Comparison of ENCODE assay signal across 9 mouse cellular contexts in genomic region chr10:21636711-21637081, GRCm38 (mm10). TPM values are rescaled to one million over a fixed set of nuclear protein-coding genes. Genes with fewer than 3 reads are reported as not detected.
DNase-seq lines count a peak whose midpoint lies in the region; ATAC-seq and TF ChIP-seq lines count a peak whose summit lies in the region.
"Had no signal": no experiment of that assay in that cellular context is flagged by ENCODE, and none has a peak within 500 bp of the region (broad histone marks: within the 10 kb centered on the region; RNA-seq: fewer than 3 reads in every experiment).

No protein-coding gene starts in this region.

- H3K4me2 ChIP-seq in CH12.LX (ENCODE audit: insufficient read depth, low read depth, poor library complexity, severe bottlenecking): no peak overlapping the region
- H3K4me2 ChIP-seq in heart, embryonic 13.5 days: no peak overlapping the region

- no peaks in the 10 kb centered on the region for H3K79me2 ChIP-seq in CH12.LX (replicated peaks; ENCODE audit: control insufficient read depth, extremely low read depth, insufficient read depth, poor library complexity, severe bottlenecking)

- TF ChIP-seq EP300 in CH12.LX (IDR thresholded peaks at IDR 0.05; ENCODE audit: low read length): no peak

- dilution Hi-C loops in CH12.LX (cut with MboI; ENCODE audit: extremely low pct_ligation_motif_present, extremely low pct_unique_long_range_greater_than_20kb, low sequenced_read_pairs): no loop called here

- H3K9me3 ChIP-seq in CH12.LX (replicated peaks; ENCODE audit: low read length): no peaks in the 10 kb centered on the region
- H3K9me3 ChIP-seq in heart, embryonic 13.5 days: no peaks in the 10 kb centered on the region

- TF ChIP-seq POLR2A in CH12.LX (IDR thresholded peaks at IDR 0.05; ENCODE audit: low read depth, low read length): no peak

- no peak overlapping the region for H3K27ac ChIP-seq in CH12.LX (ENCODE audit: insufficient read depth, low read depth)
- peak overlapping the region; percentile 34; the same call in 1 of the 2 replicates for H3K27ac ChIP-seq in heart, embryonic 13.5 days (replicated peaks)

- H3K4me3 ChIP-seq in CH12.LX (replicated peaks in 1 of 3; ENCODE audit: low read depth in 2 of 3, low read length in 2 of 3, poor library complexity in 1 of 3): no peak overlapping the region
- no peak overlapping the region for H3K4me3 ChIP-seq in heart, embryonic 13.5 days

- 38% methylated on average over 6 of the region's 6 CpGs for WGBS in heart, embryonic 13.5 days

- H3K36me3 ChIP-seq in CH12.LX (replicated peaks in 1 of 2; ENCODE audit: control insufficient read depth in 1 of 2, insufficient read depth in 1 of 2, low read length in 1 of 2): no peaks in the 10 kb centered on the region
- no peaks in the 10 kb centered on the region for H3K36me3 ChIP-seq in heart, embryonic 13.5 days

- no peak for TF ChIP-seq RAD21 in CH12.LX (IDR thresholded peaks at IDR 0.05; ENCODE audit: low read depth, low read length)

- no peak overlapping the region for H3K9ac ChIP-seq in CH12.LX (ENCODE audit: insufficient read depth, low read depth)
- H3K9ac ChIP-seq in heart, embryonic 13.5 days: no peak overlapping the region

- in situ Hi-C loops in CH12.LX (cut with MboI; ENCODE audit: low pct_ligation_motif_present, low pct_unique_long_range_greater_than_20kb, low sequenced_read_pairs): no loop called here

- no peak; the same call in 1 of the 2 replicates for ATAC-seq in heart, embryonic 13.5 days (ENCODE audit: extremely low read depth, insufficient number of reproducible peaks, low FRiP score, low TSS enrichment)

- no peaks in the 10 kb centered on the region for H3K27me3 ChIP-seq in CH12.LX (replicated peaks)
- H3K27me3 ChIP-seq in heart, embryonic 13.5 days (replicated peaks): no peaks in the 10 kb centered on the region

- TF ChIP-seq CTCF in CH12.LX (conservative IDR thresholded peaks at IDR 0.05 in 1 of 2, IDR thresholded peaks at IDR 0.05 in 1 of 2; ENCODE audit: low read depth in 2 of 2, low read length in 2 of 2): no peak

- DNase-seq in cerebellum, postnatal 10 days: peak; percentile 13 to 17
- no peak for DNase-seq in cerebellum, postnatal 36 days
- no peak for DNase-seq in CH12.LX (ENCODE audit: extremely low read depth)
- peak; percentile 79 for DNase-seq in kidney, postnatal 14 days
- no peak for DNase-seq in spleen, postnatal 10 days (ENCODE audit: low spot score in 2 of 2)
- no peak for DNase-seq in yolk sac, embryonic 10.5 days (ENCODE audit: low spot score)
- DNase-seq in ovary, postnatal 10 days (ENCODE audit: low spot score): no peak

- H3K4me1 ChIP-seq in CH12.LX (ENCODE audit: control insufficient read depth in 1 of 2, insufficient read depth in 2 of 2): peaks cover 0 to 14% of the 10 kb centered on the region in 2 experiments; a peak in 2 of 4 replicates
- peaks cover 19% of the 10 kb centered on the region for H3K4me1 ChIP-seq in heart, embryonic 13.5 days

TF ChIP-seq in CH12.LX, 34 proteins besides CTCF, POLR2A, EP300 and RAD21:
- TF ChIP-seq HCFC1 (IDR thresholded peaks at IDR 0.05; ENCODE audit: low read depth, low read length) (no peak), ZNF384 (IDR thresholded peaks at IDR 0.05; ENCODE audit: low read depth, low read length) (no peak), BHLHE40 (IDR thresholded peaks at IDR 0.05; ENCODE audit: low read depth, low read length) (no peak), ETS1 (conservative IDR thresholded peaks at IDR 0.05; ENCODE audit: low read depth, low read length) (peak; percentile 71)

RNA-seq across cellular contexts. Expression of gene 1700020N01Rik, which starts 43.8 kb away (rescaled TPM):
- total RNA-seq in CH12.LX (2012; rRNA removed) (not detected in 2 replicates), CH12.LX (2014; rRNA removed) (not detected in 2 replicates)
- polyA plus RNA-seq in CH12.LX (2012; ENCODE audit: insufficient read length, low read depth): not detected in 2 replicates
- not detected in 2 replicates for polyA plus RNA-seq in heart, embryonic 13.5 days (2015; fragmentation: Nextera tagmentation; extraction: Ambion mirVana)
- polyA plus RNA-seq: limb, embryonic 11.5 days had no signal

Comparison
In these comparisons a context has a peak if more than half of its experiments do, and no peak if none do; other contexts are left out.
1. DNase-seq: peak in cerebellum, postnatal 10 days (2 of 2) and kidney, postnatal 14 days (single experiment); none in cerebellum, postnatal 36 days (0 of 2), CH12.LX (single experiment), spleen, postnatal 10 days (0 of 2), yolk sac, embryonic 10.5 days (single experiment) and ovary, postnatal 10 days (single experiment).